Mouse (Mus musculus) brain, embryonic 14.5 days (tissue): ENCODE measurements around the gene Katnb1.

Experiments used
- CTCF ChIP-seq: fragments of 200-500 bp; IDR thresholded peaks from 2 replicates; pipeline ENCODE4 v1.5.1; 2012; ENCODE audit warnings: inconsistent platforms, mild to moderate bottlenecking, moderate library complexity, borderline replicate concordance; ENCODE audit not compliant: insufficient read depth, insufficient read length; ENCODE audit errors: extremely low read depth
- POLR2A ChIP-seq: fragments of 200-500 bp; IDR thresholded peaks from 2 replicates; pipeline ENCODE4 v1.6.1; 2012; ENCODE audit warnings: mild to moderate bottlenecking, inconsistent platforms, borderline replicate concordance; ENCODE audit not compliant: poor library complexity, insufficient read depth, insufficient read length, severe bottlenecking; ENCODE audit errors: extremely low read depth

DNA sequence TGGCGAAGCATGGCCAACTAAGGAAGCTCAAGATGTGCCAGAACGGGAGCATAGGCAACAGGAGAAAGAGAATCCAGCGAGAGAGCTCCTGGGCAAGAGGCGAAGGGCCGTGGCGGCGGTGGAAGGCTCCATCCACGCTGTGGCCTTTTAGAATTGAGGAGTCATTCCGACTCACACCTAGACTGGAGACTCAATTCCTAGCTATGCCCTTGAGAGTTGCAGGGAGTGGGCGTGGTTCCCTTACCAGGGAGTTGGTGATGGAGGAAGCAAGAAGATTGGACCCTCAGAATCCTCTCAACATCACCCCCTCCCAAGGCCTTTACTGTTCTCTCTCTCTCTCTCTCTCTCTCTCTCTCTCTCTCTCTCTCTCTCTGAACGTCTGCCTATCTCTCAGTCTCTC lies 664 bp downstream of the Katnb1 start:
- TF ChIP-seq CTCF (no peak), POLR2A (no peak)
